Mouse (Mus musculus) ovary, postnatal 10 days (tissue): ENCODE measurements around the gene Slc13a4.
A peak's percentile ranks its signal among the peaks of the same experiment; 100 is the strongest.

Source experiments
- DNase-seq: peaks from one replicate; pipeline ENCODE4 v3.0.0; 2022; ENCODE audit warnings: low spot score

The Slc13a4 gene

GRCm38 (mm10) chr6:35256691-35257090 is 51.2 kb downstream of the Slc13a4 start:
- DNase-seq, result no peak

- no peak for DNase-seq
Measured at GRCm38 (mm10) chr6:35255017-35255416, 52.9 kb downstream of the Slc13a4 start.

- no peak for DNase-seq
Measured at GRCm38 (mm10) chr6:35254136-35254904, 53.6 kb downstream of the Slc13a4 start.

DNA sequence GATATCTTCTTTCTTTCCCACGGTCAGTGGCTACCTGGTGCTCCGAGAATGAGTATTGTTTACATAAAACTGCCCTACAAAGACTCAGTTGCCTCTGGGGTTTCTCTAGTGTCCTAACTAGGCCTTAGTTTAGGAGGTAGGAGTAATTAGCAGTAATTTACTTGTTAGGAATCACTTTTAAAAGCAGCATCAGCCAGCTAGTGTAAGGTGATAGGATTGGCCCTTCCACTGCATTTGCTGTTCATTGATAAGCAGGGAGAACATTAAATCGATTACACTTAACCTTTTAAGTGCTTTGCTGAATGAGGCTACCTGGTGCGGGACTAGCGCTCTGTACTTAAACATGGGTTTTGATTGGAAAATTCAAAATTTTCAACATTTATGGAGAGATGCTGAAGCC is 54.5 kb downstream of the Slc13a4 start:
- DNase-seq, result no peak

DNA sequence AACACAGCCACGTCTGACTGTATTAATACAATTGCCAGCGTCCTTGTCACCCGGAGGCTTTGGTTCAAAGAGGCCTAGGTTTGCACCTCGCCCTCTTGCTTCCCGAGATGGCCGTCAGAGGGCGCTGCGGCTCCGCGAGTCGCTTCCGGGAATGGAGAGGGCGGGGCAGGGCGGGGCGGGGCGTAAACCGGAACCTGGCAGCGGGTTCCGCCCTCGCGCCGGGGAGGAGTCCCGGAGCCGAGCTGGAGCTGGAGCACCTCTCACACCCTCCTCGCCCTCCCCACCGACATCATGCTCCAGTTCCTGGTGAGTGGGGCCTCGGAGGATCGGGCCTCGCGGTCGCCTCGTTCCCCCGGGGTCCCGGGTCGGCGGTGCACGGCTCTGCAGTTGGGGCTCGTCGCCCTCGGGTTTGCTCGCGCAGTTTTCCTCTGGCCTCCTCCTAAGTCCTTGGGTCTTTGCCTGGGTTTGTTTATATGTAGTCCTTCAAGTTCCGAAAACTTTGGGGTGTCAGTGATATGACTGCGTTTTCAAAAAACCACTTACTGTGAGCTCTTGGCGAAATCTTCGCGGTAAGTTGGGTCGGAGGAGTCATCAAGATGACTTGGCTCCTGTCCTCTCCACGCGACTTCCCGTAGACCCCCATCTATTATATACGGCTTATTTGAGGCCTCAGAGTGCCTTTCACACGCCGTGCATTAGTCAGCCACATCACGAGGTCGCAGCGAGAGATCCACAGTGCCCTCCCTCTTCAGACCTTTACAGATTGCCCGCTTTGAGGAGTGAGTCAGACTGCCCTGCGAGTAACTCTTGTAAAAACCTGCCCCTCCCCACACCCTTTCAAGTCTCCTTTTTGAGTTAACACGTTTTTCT is 55.2 kb downstream of the Slc13a4 start:
- peak; percentile 82 for DNase-seq

- DNase-seq, result no peak
Measured at GRCm38 (mm10) chr6:35251807-35252476, 56.0 kb downstream of the Slc13a4 start.

- no peak for DNase-seq
Measured at GRCm38 (mm10) chr6:35245086-35245485, 62.8 kb downstream of the Slc13a4 start.

DNA sequence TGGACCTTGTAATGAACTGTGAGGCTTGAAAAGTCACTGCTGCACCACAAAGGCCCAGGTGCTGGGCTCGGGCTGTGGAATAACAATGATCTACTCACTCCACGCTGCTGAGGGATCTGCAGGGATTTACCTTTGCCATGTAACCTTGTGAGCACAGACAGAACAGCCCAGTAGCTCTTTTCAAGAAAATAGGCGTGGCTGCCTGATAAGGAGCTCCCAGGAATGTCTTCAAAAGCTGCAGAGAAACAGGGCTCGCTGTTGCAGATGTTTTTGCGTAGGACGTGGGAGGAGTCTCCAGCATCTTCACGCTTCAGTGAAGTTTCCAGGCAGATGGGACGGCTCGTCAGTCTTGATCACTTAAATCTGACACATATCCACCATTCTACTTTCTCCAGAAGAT is 63.9 kb downstream of the Slc13a4 start:
- no peak for DNase-seq

DNA sequence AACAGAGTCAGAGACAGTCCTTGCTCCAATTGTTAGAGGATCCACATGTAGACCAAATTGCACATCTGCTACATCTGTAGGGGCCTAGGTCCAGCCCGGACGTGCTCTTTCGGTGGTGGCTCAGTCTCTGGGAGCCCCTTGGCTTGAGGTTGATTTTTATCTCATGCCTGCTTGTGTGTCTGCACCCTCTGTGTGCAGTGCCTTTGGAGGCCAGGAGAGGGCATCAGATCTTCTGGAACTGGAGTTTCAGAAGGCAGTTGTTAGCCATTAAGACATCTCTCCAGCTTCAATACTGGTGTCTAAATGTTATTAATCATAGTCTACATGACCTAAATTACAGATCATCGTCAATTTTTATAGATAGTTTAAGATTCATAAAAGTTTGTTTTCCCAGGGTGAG is 64.7 kb downstream of the Slc13a4 start:
- no peak for DNase-seq

DNA sequence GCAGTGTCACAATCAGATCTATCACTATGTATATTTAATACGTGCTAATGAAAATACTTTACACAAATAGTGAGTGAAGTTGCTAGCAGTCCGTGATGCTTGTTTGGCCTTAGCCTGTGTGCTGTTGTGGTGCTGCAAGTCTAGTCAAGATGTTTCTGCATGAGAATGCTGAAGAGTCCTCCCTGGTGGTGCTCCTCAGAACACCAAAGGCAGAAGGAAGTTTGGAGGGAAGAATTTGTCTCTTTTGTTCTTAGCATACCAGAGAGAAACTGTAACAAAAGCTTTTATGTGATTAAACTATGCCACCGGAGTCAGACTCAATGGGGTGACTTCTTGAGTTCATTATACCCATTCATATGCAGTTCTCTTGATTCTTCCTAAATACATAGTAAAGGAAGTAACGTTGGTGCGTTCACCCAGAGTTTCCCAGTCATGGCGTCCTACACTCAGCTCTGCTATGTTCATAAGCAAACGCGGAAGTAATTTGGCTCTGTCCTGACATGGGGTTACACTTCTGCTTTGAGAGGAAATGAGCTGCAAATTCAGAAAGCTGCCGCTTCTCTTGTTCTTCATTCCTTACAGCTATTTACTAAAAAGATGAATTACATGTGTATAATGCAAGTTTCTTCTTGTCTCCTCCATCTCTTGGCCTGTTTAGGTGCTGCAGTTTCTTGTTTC is 71.7 kb downstream of the Slc13a4 start:
- DNase-seq, result no peak

DNA sequence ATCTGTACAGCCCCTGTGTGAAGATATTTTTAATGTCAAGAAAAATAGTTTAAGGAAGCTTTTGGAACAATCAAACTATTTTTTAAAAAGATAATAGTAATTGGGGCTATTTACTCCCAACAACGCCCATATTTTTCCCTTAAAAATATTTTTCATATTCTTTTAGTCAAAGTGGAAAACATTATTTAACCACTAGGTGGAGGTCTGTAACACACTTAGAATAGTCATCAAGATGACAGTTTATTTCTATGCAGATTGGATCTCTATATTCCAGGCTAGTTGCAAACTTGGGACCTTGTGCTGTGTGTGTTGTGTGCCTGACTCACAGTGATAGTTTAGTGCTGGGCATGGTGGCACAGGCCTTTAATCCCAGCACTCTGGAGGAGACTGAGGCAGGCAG is 78.5 kb downstream of the Slc13a4 start:
- DNase-seq, result no peak

DNA sequence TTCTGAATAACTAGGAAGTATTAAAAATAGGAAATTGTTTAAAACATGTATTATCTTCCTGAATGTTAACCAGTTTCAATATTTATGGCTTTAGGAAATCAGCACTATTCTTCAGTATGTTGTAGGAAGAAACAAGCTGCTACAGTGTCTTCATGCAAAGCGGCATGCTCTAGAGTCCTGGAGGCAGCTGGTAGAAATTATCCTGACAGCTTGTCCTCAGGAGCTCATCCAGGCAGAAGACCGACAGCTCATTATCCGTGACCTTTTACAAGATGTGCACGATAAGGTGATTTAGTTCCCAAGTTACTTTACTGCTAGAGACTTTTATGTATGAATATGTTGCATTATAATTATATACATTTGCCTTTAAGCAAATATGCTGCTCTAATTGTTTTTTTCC is 82.2 kb downstream of the Slc13a4 start:
- no peak for DNase-seq
